Mouse (Mus musculus): ENCODE data around the gene Mthfsl. TPM values are rescaled to one million over a fixed set of nuclear protein-coding genes. Genes with fewer than 3 reads are reported as not detected.
"Not testable (repeated sequence)": the region's sequence is repeated elsewhere in the genome, so short reads cannot be mapped to it uniquely, and the experiment has no call there.

Mthfsl gene
- 42.9 and 43.3 TPM in 2 replicates for polyA plus RNA-seq (2015; fragmentation: Nextera tagmentation; extraction: Ambion mirVana)

- Histone ChIP-seq H3K4me2 (ENCODE audit: low read depth, low read length) (peak within 1 kb of the TSS; percentile 51), H3K27ac (ENCODE audit: low read length) (peak within 1 kb of the TSS; percentile 75), H3K9ac (ENCODE audit: low read length) (peak within 1 kb of the TSS; percentile 43; the same call in 1 of the 2 replicates), H3K4me3 (ENCODE audit: low read length) (peak within 1 kb of the TSS; percentile 40)
- H3K27me3 ChIP-seq (ENCODE audit: control insufficient read depth, insufficient read depth, low read depth, low read length); H3K36me3 ChIP-seq (ENCODE audit: control insufficient read depth, insufficient read depth, low read length); H3K9me3 ChIP-seq (ENCODE audit: control insufficient read depth, low read length); H3K4me1 ChIP-seq (replicated peaks; ENCODE audit: control insufficient read depth, insufficient read depth, low read length): not testable (repeated sequence)
- WGBS = 9% methylated on average over 11 of the region's 12 CpGs
- ATAC-seq (ENCODE audit: low read depth) = peak; percentile 78
Measured at GRCm38 (mm10) chr9:88719989-88720537, at the start of gene Mthfsl. TSS of gene Mthfsl (minus strand) at chr9:88720296.

DNA sequence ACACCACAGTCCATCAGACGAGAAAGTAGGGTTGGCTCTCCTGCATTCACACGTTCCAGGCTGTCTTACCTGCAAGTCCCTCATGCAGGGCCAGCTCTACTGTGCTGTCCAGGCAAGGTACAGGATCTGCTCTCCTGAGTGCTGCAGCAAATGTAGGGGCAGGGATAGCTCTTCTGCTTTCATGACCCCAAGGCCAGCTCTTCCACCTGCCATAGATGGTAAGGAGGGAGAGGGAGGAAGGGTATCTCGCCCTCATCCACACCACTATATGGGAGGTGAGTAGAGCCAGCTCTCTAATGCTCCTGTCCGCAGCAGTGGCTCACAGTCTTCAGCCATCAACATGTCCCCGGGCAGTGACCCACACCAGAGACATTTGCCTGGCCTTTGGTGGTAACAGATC lies 49.4 kb upstream of the Mthfsl start:
- H3K4me2 ChIP-seq (ENCODE audit: low read depth, low read length); ATAC-seq (ENCODE audit: low read depth): not testable (repeated sequence)

GRCm38 (mm10) chr9:88746687-88747086 lies 26.6 kb upstream of the Mthfsl start:
- WGBS = no CpG with 5 or more reads among the region's 2 CpGs
- not testable (repeated sequence) for ATAC-seq (ENCODE audit: low read depth); H3K36me3 ChIP-seq (ENCODE audit: control insufficient read depth, insufficient read depth, low read length); H3K9ac ChIP-seq (ENCODE audit: low read length); H3K9me3 ChIP-seq (ENCODE audit: control insufficient read depth, low read length); H3K27ac ChIP-seq (ENCODE audit: low read length); H3K27me3 ChIP-seq (ENCODE audit: control insufficient read depth, insufficient read depth, low read depth, low read length); H3K4me2 ChIP-seq (ENCODE audit: low read depth, low read length); H3K4me3 ChIP-seq (ENCODE audit: low read length); H3K4me1 ChIP-seq (replicated peaks; ENCODE audit: control insufficient read depth, insufficient read depth, low read length)

More for the DNA sequence above, 49.4 kb upstream of the Mthfsl start:
- H3K9ac ChIP-seq (ENCODE audit: low read length); H3K4me1 ChIP-seq (replicated peaks; ENCODE audit: control insufficient read depth, insufficient read depth, low read length); H3K27ac ChIP-seq (ENCODE audit: low read length); H3K27me3 ChIP-seq (ENCODE audit: control insufficient read depth, insufficient read depth, low read depth, low read length); H3K9me3 ChIP-seq (ENCODE audit: control insufficient read depth, low read length); H3K4me3 ChIP-seq (ENCODE audit: low read length); H3K36me3 ChIP-seq (ENCODE audit: control insufficient read depth, insufficient read depth, low read length): not testable (repeated sequence)
- WGBS = 79% methylated on average over 4 of the region's 5 CpGs

DNA sequence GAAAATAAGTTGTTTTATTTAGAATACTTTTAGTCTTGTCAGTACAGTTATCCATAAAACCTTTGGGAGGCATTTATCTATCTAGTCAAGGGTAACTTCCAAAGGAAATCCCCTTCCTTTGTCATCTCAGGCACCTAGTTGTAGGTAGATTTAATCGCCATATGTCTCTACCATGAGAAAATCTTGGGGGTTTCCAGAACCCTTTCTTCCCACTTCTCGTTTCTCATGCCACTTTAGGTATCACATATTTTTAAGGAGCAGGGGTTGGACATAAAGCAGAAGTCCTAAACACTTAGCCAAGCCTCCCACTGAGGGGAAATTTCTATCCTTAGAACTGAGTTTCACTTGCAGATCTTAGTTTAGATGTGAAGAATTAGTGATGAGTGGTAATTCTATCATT lies 25.9 kb upstream of the Mthfsl start:
- H3K27ac ChIP-seq (ENCODE audit: low read length); H3K27me3 ChIP-seq (ENCODE audit: control insufficient read depth, insufficient read depth, low read depth, low read length); H3K4me2 ChIP-seq (ENCODE audit: low read depth, low read length); H3K36me3 ChIP-seq (ENCODE audit: control insufficient read depth, insufficient read depth, low read length); H3K9me3 ChIP-seq (ENCODE audit: control insufficient read depth, low read length); H3K9ac ChIP-seq (ENCODE audit: low read length); H3K4me3 ChIP-seq (ENCODE audit: low read length); H3K4me1 ChIP-seq (replicated peaks; ENCODE audit: control insufficient read depth, insufficient read depth, low read length); ATAC-seq (ENCODE audit: low read depth): not testable (repeated sequence)
- WGBS = 80% methylated on average over 1 of the region's 2 CpGs

- not testable (repeated sequence) for H3K4me1 ChIP-seq (replicated peaks; ENCODE audit: control insufficient read depth, insufficient read depth, low read length); H3K9ac ChIP-seq (ENCODE audit: low read length); ATAC-seq (ENCODE audit: low read depth)
Measured at GRCm38 (mm10) chr9:88735289-88735688, 15.2 kb upstream of the Mthfsl start.

DNA sequence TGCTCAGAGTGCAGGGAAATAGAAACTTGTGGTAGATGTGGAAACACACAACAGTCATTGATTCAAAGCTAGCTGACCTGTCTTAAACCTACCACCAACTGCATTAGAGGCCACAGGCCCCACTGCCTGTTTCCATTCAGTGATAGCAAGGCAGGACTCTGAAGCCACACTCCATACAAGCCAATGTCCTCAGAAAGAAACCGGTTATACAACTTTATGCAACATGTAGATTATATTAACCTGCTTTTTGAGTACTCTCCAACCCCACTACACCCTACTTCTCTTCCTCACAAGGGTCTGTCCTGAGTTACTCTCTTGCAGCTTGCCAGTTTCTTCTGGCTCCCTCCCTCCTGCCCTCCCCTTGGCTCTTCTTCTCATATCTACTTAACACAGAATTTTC lies 13.1 kb upstream of the Mthfsl start:
- not testable (repeated sequence) for H3K4me2 ChIP-seq (ENCODE audit: low read depth, low read length); H3K27me3 ChIP-seq (ENCODE audit: control insufficient read depth, insufficient read depth, low read depth, low read length); H3K36me3 ChIP-seq (ENCODE audit: control insufficient read depth, insufficient read depth, low read length); H3K27ac ChIP-seq (ENCODE audit: low read length); H3K9ac ChIP-seq (ENCODE audit: low read length); H3K9me3 ChIP-seq (ENCODE audit: control insufficient read depth, low read length); H3K4me1 ChIP-seq (replicated peaks; ENCODE audit: control insufficient read depth, insufficient read depth, low read length); H3K4me3 ChIP-seq (ENCODE audit: low read length)
- peak; percentile 95 for ATAC-seq (ENCODE audit: low read depth)
- WGBS = 64% methylated on average over 1 of the region's 1 CpGs

More at GRCm38 (mm10) chr9:88735289-88735688, 15.2 kb upstream of the Mthfsl start:
- not testable (repeated sequence) for H3K4me2 ChIP-seq (ENCODE audit: low read depth, low read length); H3K9me3 ChIP-seq (ENCODE audit: control insufficient read depth, low read length); H3K27ac ChIP-seq (ENCODE audit: low read length); H3K27me3 ChIP-seq (ENCODE audit: control insufficient read depth, insufficient read depth, low read depth, low read length); H3K4me3 ChIP-seq (ENCODE audit: low read length); H3K36me3 ChIP-seq (ENCODE audit: control insufficient read depth, insufficient read depth, low read length)

GRCm38 (mm10) chr9:88732334-88732733 lies 12.2 kb upstream of the Mthfsl start:
- not testable (repeated sequence) for H3K4me2 ChIP-seq (ENCODE audit: low read depth, low read length); ATAC-seq (ENCODE audit: low read depth); H3K27ac ChIP-seq (ENCODE audit: low read length); H3K9me3 ChIP-seq (ENCODE audit: control insufficient read depth, low read length); H3K9ac ChIP-seq (ENCODE audit: low read length); H3K4me1 ChIP-seq (replicated peaks; ENCODE audit: control insufficient read depth, insufficient read depth, low read length); H3K27me3 ChIP-seq (ENCODE audit: control insufficient read depth, insufficient read depth, low read depth, low read length); H3K36me3 ChIP-seq (ENCODE audit: control insufficient read depth, insufficient read depth, low read length); H3K4me3 ChIP-seq (ENCODE audit: low read length)
- 50% methylated on average over 1 of the region's 3 CpGs for WGBS

DNA sequence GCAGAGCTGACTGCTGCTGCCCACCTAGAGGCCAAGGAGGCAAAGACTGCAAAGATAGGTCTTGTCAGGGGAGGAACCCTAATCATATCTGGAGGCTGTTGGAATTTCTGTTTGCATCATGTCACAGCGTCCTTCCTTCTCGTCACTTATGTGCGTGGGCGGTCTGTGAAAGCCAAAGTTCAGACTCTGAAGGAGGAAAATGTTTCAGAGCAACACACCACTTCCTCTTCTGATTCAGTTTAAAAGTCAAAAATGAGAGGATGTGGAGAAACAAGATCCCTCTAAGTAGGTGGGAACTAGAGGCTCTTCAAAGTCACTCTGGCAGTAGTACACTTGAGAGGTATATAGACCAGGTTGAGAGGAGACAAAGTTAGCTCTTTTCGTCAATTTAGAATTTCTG lies 11.6 kb upstream of the Mthfsl start, which contains the start of gene Bcl2a1d:
TSS of gene Bcl2a1d (minus strand) at position 187 of the 400 bp plus-strand sequence.
- not testable (repeated sequence) for H3K27me3 ChIP-seq (ENCODE audit: control insufficient read depth, insufficient read depth, low read depth, low read length); H3K9ac ChIP-seq (ENCODE audit: low read length); H3K4me2 ChIP-seq (ENCODE audit: low read depth, low read length); H3K4me3 ChIP-seq (ENCODE audit: low read length); H3K27ac ChIP-seq (ENCODE audit: low read length); H3K4me1 ChIP-seq (replicated peaks; ENCODE audit: control insufficient read depth, insufficient read depth, low read length); H3K36me3 ChIP-seq (ENCODE audit: control insufficient read depth, insufficient read depth, low read length); H3K9me3 ChIP-seq (ENCODE audit: control insufficient read depth, low read length)
- peak; percentile 41; the same call in 1 of the 2 replicates for ATAC-seq (ENCODE audit: low read depth)
- 45% methylated on average over 5 of the region's 5 CpGs for WGBS

DNA sequence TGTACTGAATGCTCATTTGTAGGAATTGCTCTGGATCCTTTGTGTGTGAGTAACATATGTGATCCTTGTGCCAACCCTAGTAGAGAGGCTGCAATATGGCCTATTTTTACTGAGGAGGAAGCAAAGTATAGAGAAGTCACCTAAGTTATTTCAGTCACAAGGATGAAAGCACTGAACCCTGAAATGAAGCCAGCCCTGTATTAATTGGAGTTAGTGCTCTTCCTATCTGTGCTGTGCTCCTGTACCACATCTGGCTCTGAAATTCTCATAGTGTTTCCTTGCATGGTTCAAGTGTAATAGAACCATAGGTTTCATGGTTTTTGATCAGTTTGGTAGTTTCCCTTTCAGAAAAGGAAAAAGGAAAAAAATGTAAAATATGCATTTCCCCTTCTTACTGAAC lies 8.2 kb upstream of the Mthfsl start:
- ATAC-seq (ENCODE audit: low read depth); H3K4me2 ChIP-seq (ENCODE audit: low read depth, low read length); H3K27ac ChIP-seq (ENCODE audit: low read length); H3K4me3 ChIP-seq (ENCODE audit: low read length); H3K36me3 ChIP-seq (ENCODE audit: control insufficient read depth, insufficient read depth, low read length); H3K27me3 ChIP-seq (ENCODE audit: control insufficient read depth, insufficient read depth, low read depth, low read length); H3K9me3 ChIP-seq (ENCODE audit: control insufficient read depth, low read length); H3K9ac ChIP-seq (ENCODE audit: low read length); H3K4me1 ChIP-seq (replicated peaks; ENCODE audit: control insufficient read depth, insufficient read depth, low read length): not testable (repeated sequence)

DNA sequence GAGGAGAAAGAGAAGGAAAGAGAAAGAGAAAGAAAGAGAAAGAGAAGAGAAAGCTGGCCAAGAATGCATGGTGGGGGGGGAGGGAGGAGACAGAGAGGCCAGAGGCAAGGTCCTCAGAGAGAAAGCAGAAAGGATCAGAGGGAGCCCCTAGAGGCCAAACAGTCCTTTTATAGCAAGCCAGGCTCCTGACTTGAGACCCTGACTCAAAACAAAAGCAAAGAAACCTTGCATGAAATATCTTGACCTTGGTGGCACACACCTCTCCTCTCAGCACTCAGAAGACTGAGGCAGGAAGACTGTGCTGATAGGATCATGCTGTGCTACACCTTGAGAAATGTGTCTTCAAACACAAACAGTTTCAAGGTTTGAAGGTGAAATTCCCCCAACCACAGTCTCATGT lies 1.5 kb upstream of the Mthfsl start:
- not testable (repeated sequence) for H3K4me3 ChIP-seq (ENCODE audit: low read length); H3K4me2 ChIP-seq (ENCODE audit: low read depth, low read length); H3K9me3 ChIP-seq (ENCODE audit: control insufficient read depth, low read length); H3K27me3 ChIP-seq (ENCODE audit: control insufficient read depth, insufficient read depth, low read depth, low read length); ATAC-seq (ENCODE audit: low read depth); H3K9ac ChIP-seq (ENCODE audit: low read length); H3K4me1 ChIP-seq (replicated peaks; ENCODE audit: control insufficient read depth, insufficient read depth, low read length); H3K36me3 ChIP-seq (ENCODE audit: control insufficient read depth, insufficient read depth, low read length); H3K27ac ChIP-seq (ENCODE audit: low read length)
